ENCODE assay signal across 1 mouse cellular context in genomic region chr9:45829107-45829506, GRCm38 (mm10).
TF ChIP-seq lines count a peak whose summit lies in the region.

No protein-coding gene starts in this region.

TF ChIP-seq in CH12.LX, 34 proteins besides CTCF, POLR2A, EP300 and RAD21:
- TF ChIP-seq POLR2AphosphoS2 (IDR thresholded peaks at IDR 0.05; ENCODE audit: low read depth, low read length) (no peak), ZC3H11A (IDR thresholded peaks at IDR 0.05; ENCODE audit: low read depth, low read length) (no peak), USF2 (conservative IDR thresholded peaks at IDR 0.05; ENCODE audit: low read depth, low read length) (no peak), CHD2 (IDR thresholded peaks at IDR 0.05; ENCODE audit: low read length) (no peak), ZKSCAN1 (IDR thresholded peaks at IDR 0.05; ENCODE audit: borderline replicate concordance, low read depth, low read length) (no peak), NRF1 (IDR thresholded peaks at IDR 0.05; ENCODE audit: low read depth, low read length) (no peak), GABPA (IDR thresholded peaks at IDR 0.05; ENCODE audit: insufficient replicate concordance, low read depth, low read length) (no peak), SMC3 (IDR thresholded peaks at IDR 0.05; ENCODE audit: low read depth, low read length) (peak; percentile 82), KAT2A (IDR thresholded peaks at IDR 0.05; ENCODE audit: insufficient replicate concordance, low read length) (no peak), ZNF384 (IDR thresholded peaks at IDR 0.05; ENCODE audit: low read depth, low read length) (peak; percentile 66; the same call in 1 of the 2 replicates), PAX5 (IDR thresholded peaks at IDR 0.05; ENCODE audit: low read length) (no peak), MAFK (IDR thresholded peaks at IDR 0.05; ENCODE audit: insufficient replicate concordance, low read length) (no peak), JUND (conservative IDR thresholded peaks at IDR 0.05; ENCODE audit: low read depth, low read length) (peak; percentile 47; the same call in 1 of the 2 replicates), CHD1 (IDR thresholded peaks at IDR 0.05; ENCODE audit: low read depth, low read length) (no peak), NELFE (IDR thresholded peaks at IDR 0.05; ENCODE audit: low read depth, low read length) (peak; percentile 65; the same call in 1 of the 2 replicates), MAX (IDR thresholded peaks at IDR 0.05; ENCODE audit: low read length) (no peak), ELF1 (IDR thresholded peaks at IDR 0.05; ENCODE audit: low read depth, low read length) (no peak), TBP (conservative IDR thresholded peaks at IDR 0.05; ENCODE audit: low read depth, low read length) (no peak), ZMIZ1 (IDR thresholded peaks at IDR 0.05; ENCODE audit: low read depth, low read length) (no peak), JUN (IDR thresholded peaks at IDR 0.05; ENCODE audit: insufficient read depth, low read depth, low read length) (no peak), MEF2A (IDR thresholded peaks at IDR 0.05; ENCODE audit: borderline replicate concordance, low read depth, low read length) (no peak), USF1 (IDR thresholded peaks at IDR 0.05; ENCODE audit: low read depth, low read length) (no peak), UBTF (IDR thresholded peaks at IDR 0.05; ENCODE audit: low read depth, low read length) (no peak), E2F4 (IDR thresholded peaks at IDR 0.05; ENCODE audit: insufficient replicate concordance, low read depth, low read length) (no peak), TCF12 (IDR thresholded peaks at IDR 0.05; ENCODE audit: low read depth, low read length) (no peak), MXI1 (IDR thresholded peaks at IDR 0.05; ENCODE audit: low read depth, low read length) (no peak), ETS1 (conservative IDR thresholded peaks at IDR 0.05; ENCODE audit: low read depth, low read length) (no peak), MAZ (IDR thresholded peaks at IDR 0.05; ENCODE audit: low read depth, low read length) (no peak), RCOR1 (conservative IDR thresholded peaks at IDR 0.05; ENCODE audit: low read depth, low read length) (peak; percentile 79; the same call in 1 of the 2 replicates), IRF4 (IDR thresholded peaks at IDR 0.05; ENCODE audit: low read depth, low read length) (peak; percentile 25; the same call in 1 of the 2 replicates), MYC (IDR thresholded peaks at IDR 0.05; ENCODE audit: low read depth, low read length) (no peak), HCFC1 (IDR thresholded peaks at IDR 0.05; ENCODE audit: low read depth, low read length) (peak; percentile 51; the same call in 1 of the 2 replicates), BHLHE40 (IDR thresholded peaks at IDR 0.05; ENCODE audit: low read depth, low read length) (no peak), SIN3A (IDR thresholded peaks at IDR 0.05; ENCODE audit: low read length) (peak; percentile 42; the same call in 1 of the 2 replicates)
TF ChIP-seq in CH12.LX: peak in this region for 8.
